Mouse (Mus musculus): ENCODE data around the gene Grm1. TPM values are rescaled to one million over a fixed set of nuclear protein-coding genes. Genes with fewer than 3 reads are reported as not detected.

Grm1 gene
- total and polyA plus RNA-seq, 2 experiments from 2014 or later, result 13.9 to 29.8 TPM

DNA sequence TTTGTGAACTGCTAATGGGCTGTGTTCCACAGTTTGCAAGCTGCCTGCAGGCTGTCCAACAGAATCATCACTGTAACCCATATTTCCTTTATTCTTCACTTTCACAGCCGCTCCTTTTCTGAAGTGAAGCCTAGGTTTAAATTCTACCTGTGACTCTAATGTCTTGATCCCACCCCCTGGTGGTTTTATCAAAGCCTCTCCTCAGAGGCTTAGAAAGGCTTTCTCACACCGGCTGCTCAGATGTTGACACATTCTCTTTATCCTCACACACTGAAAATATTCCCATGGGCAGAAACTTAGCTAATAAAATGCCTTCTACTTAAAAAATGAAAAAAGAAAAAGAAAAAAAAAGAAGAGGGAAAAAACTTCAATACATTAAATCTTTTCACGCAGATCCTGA, 210.0 kb downstream of the Grm1 start:
- Histone ChIP-seq H3K27me3 (ENCODE audit: insufficient read depth, low read length) (no peaks in the 10 kb centered on the region), H3K9me3 (ENCODE audit: low read length) (no peaks in the 10 kb centered on the region), H3K9ac (replicated peaks; ENCODE audit: low read length) (no peak overlapping the region), H3K27ac (no peak overlapping the region), H3K4me1 (ENCODE audit: insufficient read depth, low read length) (no peaks in the 10 kb centered on the region), H3K4me2 (ENCODE audit: low read depth, low read length) (no peak overlapping the region), H3K36me3 (ENCODE audit: insufficient read depth, low read length) (no peaks in the 10 kb centered on the region), H3K4me3 (ENCODE audit: low read length) (no peak overlapping the region)
- DNase-seq (ENCODE audit: low spot score) (no peak), ATAC-seq (no peak)
- WGBS, result 44% methylated on average over 3 of the region's 3 CpGs
- TF ChIP-seq CTCF (IDR thresholded peaks at IDR 0.05; ENCODE audit: low read depth), result no peak

DNA sequence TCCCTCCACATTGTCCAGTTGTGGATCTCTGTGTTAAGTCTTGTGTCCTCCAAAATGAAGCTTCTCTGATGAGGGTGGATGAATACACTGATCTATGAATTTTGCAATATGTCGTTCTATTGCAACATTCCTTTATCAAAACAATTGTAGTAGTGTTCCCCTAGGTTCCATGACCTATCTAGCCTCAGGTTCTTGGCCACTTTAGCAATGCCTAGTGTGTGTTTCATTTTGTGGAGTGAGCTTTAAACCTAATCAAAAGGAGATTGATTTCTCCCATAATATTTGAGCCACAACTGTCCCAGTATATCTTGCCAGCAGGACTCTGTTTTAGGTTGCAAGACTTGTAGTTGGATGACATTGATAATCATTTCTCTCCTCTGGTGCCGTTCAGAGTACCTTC, 211.9 kb downstream of the Grm1 start:
- Histone ChIP-seq H3K4me2 (ENCODE audit: low read depth, low read length) (no peak overlapping the region), H3K9ac (replicated peaks; ENCODE audit: low read length) (no peak overlapping the region), H3K4me3 (ENCODE audit: low read length) (no peak overlapping the region), H3K36me3 (ENCODE audit: insufficient read depth, low read length) (no peaks in the 10 kb centered on the region), H3K27me3 (ENCODE audit: insufficient read depth, low read length) (no peaks in the 10 kb centered on the region), H3K27ac (no peak overlapping the region), H3K4me1 (ENCODE audit: insufficient read depth, low read length) (no peaks in the 10 kb centered on the region), H3K9me3 (ENCODE audit: low read length) (no peaks in the 10 kb centered on the region)
- no peak for TF ChIP-seq CTCF (IDR thresholded peaks at IDR 0.05; ENCODE audit: low read depth)
- DNase-seq (ENCODE audit: low spot score) (no peak), ATAC-seq (no peak)
- 86% methylated on average over 2 of the region's 2 CpGs for WGBS

DNA sequence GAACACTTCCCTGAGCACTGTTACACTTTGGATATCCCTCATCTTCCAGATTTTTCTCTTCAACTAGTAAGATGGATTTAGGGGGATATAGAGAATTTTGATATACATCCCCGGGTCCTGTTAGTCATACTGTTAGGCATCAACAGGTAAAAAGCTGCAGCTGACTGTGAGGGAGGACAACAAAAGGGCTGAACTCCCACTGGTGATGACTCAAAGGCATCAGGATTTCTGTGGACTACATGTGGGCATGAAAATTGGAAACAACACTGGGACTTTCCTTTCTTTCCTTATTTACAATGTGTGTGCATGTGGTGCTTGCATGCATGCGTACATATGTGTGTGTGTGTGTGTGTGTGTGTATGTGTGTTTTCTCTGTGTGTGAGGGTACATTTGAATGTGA, 215.9 kb downstream of the Grm1 start:
- 98% methylated on average over 2 of the region's 2 CpGs for WGBS
- H3K36me3 ChIP-seq (ENCODE audit: insufficient read depth, low read length), result no peaks in the 10 kb centered on the region
- TF ChIP-seq CTCF (IDR thresholded peaks at IDR 0.05; ENCODE audit: low read depth), result no peak
- DNase-seq (ENCODE audit: low spot score), result no peak
- H3K4me1 ChIP-seq (ENCODE audit: insufficient read depth, low read length), result no peaks in the 10 kb centered on the region
- H3K4me3 ChIP-seq (ENCODE audit: low read length), result no peak overlapping the region
- no peak overlapping the region for H3K4me2 ChIP-seq (ENCODE audit: low read depth, low read length)
- no peaks in the 10 kb centered on the region for H3K27me3 ChIP-seq (ENCODE audit: insufficient read depth, low read length)
- no peaks in the 10 kb centered on the region for H3K9me3 ChIP-seq (ENCODE audit: low read length)
- no peak overlapping the region for H3K27ac ChIP-seq
- ATAC-seq, result no peak
- no peak overlapping the region for H3K9ac ChIP-seq (replicated peaks; ENCODE audit: low read length)

GRCm38 (mm10) chr10:10864759-10865158, 217.4 kb downstream of the Grm1 start:
- DNase-seq (ENCODE audit: low spot score) (no peak), ATAC-seq (no peak)
- Histone ChIP-seq H3K4me2 (ENCODE audit: low read depth, low read length) (no peak overlapping the region), H3K9me3 (ENCODE audit: low read length) (no peaks in the 10 kb centered on the region), H3K9ac (replicated peaks; ENCODE audit: low read length) (no peak overlapping the region), H3K27me3 (ENCODE audit: insufficient read depth, low read length) (no peaks in the 10 kb centered on the region), H3K4me1 (ENCODE audit: insufficient read depth, low read length) (no peaks in the 10 kb centered on the region), H3K36me3 (ENCODE audit: insufficient read depth, low read length) (no peaks in the 10 kb centered on the region), H3K27ac (no peak overlapping the region), H3K4me3 (ENCODE audit: low read length) (no peak overlapping the region)
- WGBS, result 51% methylated on average over 5 of the region's 5 CpGs
- no peak for TF ChIP-seq CTCF (IDR thresholded peaks at IDR 0.05; ENCODE audit: low read depth)

DNA sequence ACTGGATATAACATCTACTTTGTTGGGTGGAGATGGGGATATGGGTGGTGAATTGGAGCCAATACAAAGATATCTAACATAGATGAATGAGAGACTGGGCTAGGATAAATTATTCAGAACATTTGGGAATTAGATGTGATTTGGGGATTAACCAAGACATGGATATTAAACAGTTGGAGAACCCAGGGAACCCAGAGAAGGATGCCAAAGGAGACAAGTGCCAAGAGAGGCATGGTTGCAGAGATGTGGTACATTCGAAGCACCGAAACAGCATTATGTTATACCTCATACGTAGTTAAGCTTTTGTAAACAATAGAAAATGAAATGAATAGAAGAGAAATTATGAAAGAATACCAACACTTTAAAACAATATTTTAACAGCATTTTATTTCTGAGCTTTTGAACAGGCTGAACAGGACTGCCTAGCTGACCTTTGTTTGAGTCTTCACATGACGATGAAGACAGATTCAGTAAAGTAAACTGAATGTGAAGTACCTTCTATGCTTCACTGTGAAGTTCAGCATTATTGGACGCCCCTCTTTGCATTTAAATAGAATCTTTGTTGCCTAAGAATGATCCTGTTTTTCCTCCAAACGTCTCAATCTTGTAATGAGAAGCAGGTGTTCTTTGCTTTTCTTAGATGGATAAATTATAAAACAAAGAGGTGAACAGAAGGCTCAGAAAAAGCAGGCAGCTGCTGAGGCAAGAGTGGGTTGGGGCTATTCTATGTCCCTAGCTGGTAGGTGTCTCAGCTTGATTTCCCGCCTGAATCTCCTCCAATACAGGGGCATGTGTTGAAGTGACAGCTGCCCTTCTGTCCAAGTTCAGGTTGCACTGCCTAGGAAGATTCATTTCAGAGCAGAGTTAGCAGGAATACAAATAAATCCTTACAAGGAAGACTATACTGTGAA, 234.5 kb downstream of the Grm1 start:
- no peak overlapping the region for H3K9ac ChIP-seq (replicated peaks; ENCODE audit: low read length)

DNA sequence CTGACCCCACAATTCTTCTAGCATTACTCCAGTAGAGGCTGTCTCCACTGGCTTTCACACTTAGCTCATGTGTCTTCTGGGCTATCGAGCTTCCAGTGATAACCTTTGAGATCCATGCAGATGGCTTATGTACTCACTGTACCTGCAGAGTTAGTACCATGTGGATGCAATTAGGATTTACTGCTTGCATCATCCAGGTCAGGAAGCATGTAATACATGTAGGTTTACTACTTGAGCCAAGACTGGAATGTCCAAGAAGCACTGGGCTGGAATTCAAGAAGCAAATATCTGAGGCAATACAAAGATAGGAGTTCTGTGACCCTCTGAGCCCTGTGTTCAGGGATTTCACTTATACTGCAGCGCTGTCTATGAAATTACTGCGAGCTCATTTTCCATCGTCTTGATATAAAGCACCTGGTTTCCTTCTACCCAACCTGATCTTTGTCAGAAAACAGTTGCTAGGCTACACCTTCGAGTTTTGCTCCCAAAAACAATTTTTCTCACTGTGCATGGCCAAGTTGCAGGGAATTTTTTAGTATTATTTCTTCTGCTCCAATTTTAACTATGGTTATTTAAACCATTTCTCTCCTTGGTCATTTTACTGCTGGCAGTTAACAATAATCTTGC, 237.0 kb downstream of the Grm1 start:
- no peak overlapping the region for H3K4me2 ChIP-seq (ENCODE audit: low read depth, low read length)
- H3K36me3 ChIP-seq (ENCODE audit: insufficient read depth, low read length), result no peaks in the 10 kb centered on the region
- DNase-seq (ENCODE audit: low spot score) (no peak), ATAC-seq (no peak)
- no peak overlapping the region for H3K27ac ChIP-seq
- 78% methylated on average over 5 of the region's 5 CpGs for WGBS
- H3K27me3 ChIP-seq (ENCODE audit: insufficient read depth, low read length), result no peaks in the 10 kb centered on the region
- H3K4me3 ChIP-seq (ENCODE audit: low read length), result no peak overlapping the region
- TF ChIP-seq CTCF (IDR thresholded peaks at IDR 0.05; ENCODE audit: low read depth), result no peak
- H3K9me3 ChIP-seq (ENCODE audit: low read length), result no peaks in the 10 kb centered on the region
- no peaks in the 10 kb centered on the region for H3K4me1 ChIP-seq (ENCODE audit: insufficient read depth, low read length)
- no peak overlapping the region for H3K9ac ChIP-seq (replicated peaks; ENCODE audit: low read length)

More for the DNA sequence above, 234.5 kb downstream of the Grm1 start:
- no peak overlapping the region for H3K4me3 ChIP-seq (ENCODE audit: low read length)
- H3K4me2 ChIP-seq (ENCODE audit: low read depth, low read length), result no peak overlapping the region
- no peaks in the 10 kb centered on the region for H3K4me1 ChIP-seq (ENCODE audit: insufficient read depth, low read length)
- peak; percentile 81 for ATAC-seq
- peak; percentile 43 for DNase-seq (ENCODE audit: low spot score)
- no peaks in the 10 kb centered on the region for H3K27me3 ChIP-seq (ENCODE audit: insufficient read depth, low read length)
- no peaks in the 10 kb centered on the region for H3K36me3 ChIP-seq (ENCODE audit: insufficient read depth, low read length)
- no peak for TF ChIP-seq CTCF (IDR thresholded peaks at IDR 0.05; ENCODE audit: low read depth)
- 42% methylated on average over 7 of the region's 7 CpGs for WGBS
- H3K9me3 ChIP-seq (ENCODE audit: low read length), result no peaks in the 10 kb centered on the region
- no peak overlapping the region for H3K27ac ChIP-seq

GRCm38 (mm10) chr10:10835406-10835805, 246.8 kb downstream of the Grm1 start:
- H3K36me3 ChIP-seq (ENCODE audit: insufficient read depth, low read length), result no peaks in the 10 kb centered on the region
- H3K4me1 ChIP-seq (ENCODE audit: insufficient read depth, low read length), result no peaks in the 10 kb centered on the region
- no peak overlapping the region for H3K4me2 ChIP-seq (ENCODE audit: low read depth, low read length)
- ATAC-seq (no peak), DNase-seq (ENCODE audit: low spot score) (no peak)
- H3K27ac ChIP-seq, result no peak overlapping the region
- H3K9ac ChIP-seq (replicated peaks; ENCODE audit: low read length), result no peak overlapping the region
- no peak for TF ChIP-seq CTCF (IDR thresholded peaks at IDR 0.05; ENCODE audit: low read depth)
- no peaks in the 10 kb centered on the region for H3K27me3 ChIP-seq (ENCODE audit: insufficient read depth, low read length)
- H3K9me3 ChIP-seq (ENCODE audit: low read length), result no peaks in the 10 kb centered on the region
- H3K4me3 ChIP-seq (ENCODE audit: low read length), result no peak overlapping the region

Measured in hindbrain, postnatal 0 days (tissue).